Mouse (Mus musculus): ENCODE results near the gene Rab20.

Rab20 gene

DNA sequence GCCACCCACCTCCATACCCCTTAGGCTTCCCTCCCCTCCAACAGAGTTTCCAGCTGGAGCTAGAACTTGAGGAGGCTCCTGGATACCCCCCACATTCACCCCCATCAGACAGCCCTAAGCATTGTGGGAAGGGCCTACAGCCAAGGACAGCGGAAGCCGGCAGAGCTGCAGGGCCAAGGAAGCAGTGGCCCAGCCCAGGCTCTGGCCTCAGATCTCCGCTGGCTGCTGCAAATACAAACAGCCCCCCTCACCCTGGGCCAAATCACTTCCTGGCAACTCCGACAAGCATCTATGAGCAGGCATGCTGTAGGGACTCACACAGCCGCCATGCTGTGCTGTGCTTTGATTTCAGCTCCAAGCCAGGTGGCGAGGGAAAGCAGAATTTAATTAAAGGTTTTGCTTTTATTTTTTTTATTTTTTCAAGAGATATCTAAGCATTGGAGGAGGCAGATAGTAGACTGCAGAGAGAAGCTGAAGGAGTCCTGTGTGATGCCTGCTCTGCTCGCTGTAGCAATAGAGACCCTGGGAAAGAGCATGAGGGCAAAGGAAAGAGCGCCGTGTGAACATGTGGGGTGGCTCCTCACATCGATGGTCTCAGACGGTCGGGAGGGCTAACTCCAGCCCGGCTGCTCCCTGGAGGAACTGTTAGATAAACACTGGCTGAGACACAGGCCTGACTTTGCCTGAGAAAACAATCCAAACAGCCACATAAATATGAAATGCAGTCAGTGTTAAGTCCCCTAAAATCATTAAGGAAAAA is 72.6 kb downstream of the Rab20 start:
- DNase-seq (ENCODE audit: inconsistent ontology term): no peak

DNA sequence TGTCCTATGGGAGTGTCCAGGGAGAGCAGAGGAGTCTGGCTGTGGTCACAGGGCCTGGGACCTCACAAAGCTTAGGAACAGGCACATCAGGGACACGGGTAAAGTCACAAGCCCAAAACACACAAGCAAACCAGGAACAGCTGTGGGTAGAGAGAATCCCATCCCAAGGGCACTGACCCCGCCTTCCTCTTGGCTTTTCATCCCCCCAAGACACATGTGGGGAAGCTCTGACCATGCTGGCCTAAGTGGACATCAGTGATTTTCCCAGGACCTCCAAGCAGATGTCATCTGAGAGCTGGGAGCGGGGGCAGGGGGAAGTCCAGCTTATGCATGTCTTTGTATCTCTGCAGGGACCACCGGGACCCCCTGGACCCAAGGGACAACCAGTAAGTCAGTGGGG is 73.9 kb downstream of the Rab20 start:
- DNase-seq (ENCODE audit: inconsistent ontology term): no peak

DNA sequence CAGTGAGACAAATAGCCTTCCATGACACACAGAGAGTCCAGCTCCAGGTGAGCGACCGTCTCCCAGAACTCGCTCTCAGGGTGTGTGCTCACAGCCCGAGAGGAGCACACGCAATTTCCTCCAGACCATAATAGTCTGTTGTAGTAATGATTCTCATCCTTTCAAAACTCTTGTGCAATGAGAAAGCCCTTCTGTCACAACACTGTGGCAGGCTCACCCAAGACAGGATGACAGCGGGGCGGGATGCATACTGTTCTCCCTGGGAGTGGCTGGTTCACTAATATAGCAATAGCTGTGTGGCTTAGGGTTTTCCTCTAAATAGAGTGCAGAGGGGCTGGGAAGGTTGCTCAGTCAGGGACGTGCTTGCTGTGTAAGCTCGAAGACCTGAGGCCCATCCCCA is 74.7 kb downstream of the Rab20 start:
- DNase-seq (ENCODE audit: inconsistent ontology term): no peak
